Mouse (Mus musculus) cortical plate, adult 2 months (tissue): ENCODE results near the gene Mmp24.

Source experiments
- CTCF ChIP-seq: fragments of 200-500 bp; IDR thresholded peaks from 2 replicates; pipeline ENCODE4 v1.5.1; 2011; ENCODE audit warnings: mild to moderate bottlenecking, control low read depth, low read length; ENCODE audit not compliant: insufficient read depth; ENCODE audit errors: extremely low read depth
- POLR2A ChIP-seq: fragments of 200-500 bp; IDR thresholded peaks from 2 replicates; pipeline ENCODE4 v1.6.1; 2011; ENCODE audit warnings: mild to moderate bottlenecking, low read length, control low read depth; ENCODE audit not compliant: insufficient read depth; ENCODE audit errors: extremely low read depth

DNA sequence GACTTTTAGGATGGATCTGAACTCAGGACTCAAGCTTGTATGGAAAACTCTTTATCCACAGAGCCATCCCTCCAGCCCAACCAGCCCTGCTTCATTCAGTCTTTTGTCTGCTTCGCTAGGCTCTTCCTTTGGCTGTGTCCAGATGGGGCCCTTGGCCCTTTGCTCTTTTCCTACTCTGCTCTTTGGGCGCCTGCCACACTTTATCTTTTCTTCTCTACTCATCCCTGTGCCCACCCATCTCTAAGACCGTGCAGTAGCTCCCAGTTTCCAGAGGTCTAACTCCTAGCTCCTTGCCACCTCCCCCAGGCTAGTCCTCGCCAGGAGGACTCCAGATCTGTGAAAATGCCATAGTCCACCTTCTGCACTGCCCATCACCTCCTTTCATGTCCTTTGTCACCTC lies 1.5 kb upstream of the Mmp24 start:
- TF ChIP-seq CTCF (no peak), POLR2A (no peak)
